Comparison of ENCODE assay signal across 9 mouse cellular contexts in the genomic region with DNA sequence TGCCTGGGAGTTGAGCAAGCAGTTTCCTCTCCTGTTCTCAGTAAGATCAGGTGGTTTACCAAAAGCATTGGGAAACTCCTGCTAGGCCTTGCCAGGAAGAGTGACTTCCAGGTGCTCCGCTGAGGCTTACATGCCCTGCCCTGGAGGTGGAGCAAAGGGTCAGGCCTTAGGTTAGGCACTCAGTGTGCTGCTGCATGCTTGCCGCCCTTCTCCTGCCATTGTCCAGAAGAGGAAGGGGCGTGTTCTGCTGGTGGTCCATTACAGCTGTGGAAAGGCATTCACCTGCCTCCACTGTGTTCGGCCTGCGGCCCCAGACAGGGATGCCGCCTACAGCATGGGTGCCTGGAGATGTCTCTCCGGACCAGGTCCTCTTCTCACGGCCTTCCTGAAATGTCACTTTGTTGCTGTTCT. TPM values are rescaled to one million over a fixed set of nuclear protein-coding genes. Genes with fewer than 3 reads are reported as not detected.
DNase-seq lines count a peak whose midpoint lies in the region; ATAC-seq and TF ChIP-seq lines count a peak whose summit lies in the region.
"Had no signal": no experiment of that assay in that cellular context is flagged by ENCODE, and none has a peak within 500 bp of the region (broad histone marks: within the 10 kb centered on the region; RNA-seq: fewer than 3 reads in every experiment).

No protein-coding gene starts in this region.

- no peaks in the 10 kb centered on the region for H3K27me3 ChIP-seq in intestine, postnatal 0 days (replicated peaks; ENCODE audit: control insufficient read depth, insufficient read depth, low read length)

- WGBS in intestine, postnatal 0 days = 86% methylated on average over 8 of the region's 8 CpGs

- H3K4me2 ChIP-seq in intestine, postnatal 0 days (replicated peaks; ENCODE audit: low read depth) = no peak overlapping the region

- DNase-seq in adrenal gland, postnatal 14 days = peak; percentile 56
- DNase-seq in adrenal gland, adult 18-20 months (ENCODE audit: low spot score in 2 of 2) = no peak
- DNase-seq in gonadal fat pad, adult 2 months (ENCODE audit: low read depth) = peak; percentile 72
- peak; percentile 86 for DNase-seq in lung, postnatal 25 days (ENCODE audit: low spot score)
- no peak for DNase-seq in embryo, embryonic 9.5 days (ENCODE audit: extremely low spot score)
- no peak for DNase-seq in embryo, embryonic 11 days

- H3K9ac ChIP-seq in intestine, postnatal 0 days (ENCODE audit: low read depth, low read length) = no peak overlapping the region

- no peaks in the 10 kb centered on the region for H3K9me3 ChIP-seq in intestine, postnatal 0 days (ENCODE audit: control insufficient read depth)

- H3K27ac ChIP-seq in intestine, postnatal 0 days (ENCODE audit: low read depth, low read length) = peak overlapping the region; percentile 28; the same call in 1 of the 2 replicates

- H3K4me1 ChIP-seq in intestine, postnatal 0 days (replicated peaks; ENCODE audit: control insufficient read depth, insufficient read depth, low read length) = no peaks in the 10 kb centered on the region; the same call in 1 of the 2 replicates

- no peak for ATAC-seq in intestine, postnatal 0 days
- no peak for ATAC-seq in CD4-positive, CD25-positive, alpha-beta regulatory T cell, adult 4 months

- peaks cover 17% of the 10 kb centered on the region; the same call in 1 of the 2 replicates for H3K36me3 ChIP-seq in intestine, postnatal 0 days (ENCODE audit: control insufficient read depth, insufficient read depth)

- H3K4me3 ChIP-seq in intestine, postnatal 0 days (ENCODE audit: low read depth, low read length) = no peak overlapping the region

- no peak for TF ChIP-seq CTCF in intestine, postnatal 0 days (IDR thresholded peaks at IDR 0.05; ENCODE audit: low read depth)

RNA-seq across cellular contexts. Expression of gene Mustn1, which starts 9.6 kb away (rescaled TPM):
- 4.4 and 6.2 TPM in 2 replicates for total RNA-seq in adrenal gland, postnatal 14 days (2021)
- 1 to 10 TPM; 2.5 to 6.0 TPM for total RNA-seq in adrenal gland, adult 18-20 months (2021)
- 21.5 and 24.9 TPM in 2 replicates for polyA plus RNA-seq in gonadal fat pad, adult 2 months (2012; rRNA removed)
- 24.7 and 27.2 TPM in 2 replicates for polyA plus RNA-seq in intestine, postnatal 0 days (2015; fragmentation: Nextera tagmentation; extraction: Ambion mirVana)
- polyA plus RNA-seq in CD4-positive, CD25-positive, alpha-beta regulatory T cell, adult 4 months (2017; shearing (Covaris generic)) = 1 to 10 TPM in 1 of 2 experiments, under 1 TPM in 1; 0.26 to 1.0 TPM

RNA-seq across cellular contexts. Expression of gene Itih4, which starts 16.9 kb away (rescaled TPM):
- total RNA-seq in adrenal gland, postnatal 14 days (2021) = 17.0 and 261 TPM in 2 replicates
- total RNA-seq in adrenal gland, adult 18-20 months (2021) = 10 to 100 TPM in 1 of 2 experiments, 1 to 10 TPM in 1; 2.8 to 15.2 TPM
- polyA plus RNA-seq in gonadal fat pad, adult 2 months (2012; rRNA removed) = 0.38 and 1.7 TPM in 2 replicates
- polyA plus RNA-seq in intestine, postnatal 0 days (2015; fragmentation: Nextera tagmentation; extraction: Ambion mirVana) = 0.16 TPM in 1 of 2 replicates, not detected in the other
- polyA plus RNA-seq in CD4-positive, CD25-positive, alpha-beta regulatory T cell, adult 4 months (2017; shearing (Covaris generic)) = not detected
- total RNA-seq: left cerebral cortex, postnatal 14 days had no signal

RNA-seq across cellular contexts. Expression of gene Tmem110, which starts 44.0 kb away (rescaled TPM):
- 18.1 and 19.3 TPM in 2 replicates for total RNA-seq in adrenal gland, postnatal 14 days (2021)
- total RNA-seq in adrenal gland, adult 18-20 months (2021) = 10 to 100 TPM; 16.9 to 25.7 TPM
- 30.9 and 31.6 TPM in 2 replicates for polyA plus RNA-seq in gonadal fat pad, adult 2 months (2012; rRNA removed)
- polyA plus RNA-seq in intestine, postnatal 0 days (2015; fragmentation: Nextera tagmentation; extraction: Ambion mirVana) = 17.5 and 18.0 TPM in 2 replicates
- 1 to 10 TPM; 4.6 to 6.3 TPM for polyA plus RNA-seq in CD4-positive, CD25-positive, alpha-beta regulatory T cell, adult 4 months (2017; shearing (Covaris generic))

RNA-seq across cellular contexts. Expression of gene Itih3, which starts 54.2 kb away (rescaled TPM):
- 7.8 and 111 TPM in 2 replicates for total RNA-seq in adrenal gland, postnatal 14 days (2021)
- total RNA-seq in adrenal gland, adult 18-20 months (2021) = under 1 TPM; 0.74 to 0.96 TPM
- polyA plus RNA-seq in gonadal fat pad, adult 2 months (2012; rRNA removed) = 1.2 and 1.4 TPM in 2 replicates
- polyA plus RNA-seq in intestine, postnatal 0 days (2015; fragmentation: Nextera tagmentation; extraction: Ambion mirVana) = 3.9 and 4.7 TPM in 2 replicates
- not detected for polyA plus RNA-seq in CD4-positive, CD25-positive, alpha-beta regulatory T cell, adult 4 months (2017; shearing (Covaris generic))

Comparison
In these comparisons a context has a peak if more than half of its experiments do, and no peak if none do; other contexts are left out.
1. DNase-seq: peak in adrenal gland, postnatal 14 days (single experiment), gonadal fat pad, adult 2 months (single experiment) and lung, postnatal 25 days (single experiment); none in adrenal gland, adult 18-20 months (0 of 2), embryo, embryonic 9.5 days (single experiment) and embryo, embryonic 11 days (single experiment).
2. RNA of gene Mustn1, which starts 9.6 kb away (polyA plus RNA-seq): 21.5 to 24.9 TPM in gonadal fat pad, adult 2 months and 24.7 to 27.2 TPM in intestine, postnatal 0 days; 0.26 to 1.0 TPM in CD4-positive, CD25-positive, alpha-beta regulatory T cell, adult 4 months; every median in the first group is over 10 times any median in the second.